Mouse (Mus musculus) colon, adult 2 months (tissue): ENCODE data around the gene Mtfmt. TPM values are rescaled to one million over a fixed set of nuclear protein-coding genes. Genes with fewer than 3 reads are reported as not detected.

ENCODE experiments used
- polyA plus RNA-seq: library from polyadenylated mRNA; depleted of rRNA; stranded (reverse); fragments of >200 nt; gene quantifications from 2 replicates; pipeline ENCODE4 v1.2.3, GENCODE M21; 2012; rRNA removed

Mtfmt gene
- polyA plus RNA-seq = 8.4 and 10.7 TPM in 2 replicates

DNA sequence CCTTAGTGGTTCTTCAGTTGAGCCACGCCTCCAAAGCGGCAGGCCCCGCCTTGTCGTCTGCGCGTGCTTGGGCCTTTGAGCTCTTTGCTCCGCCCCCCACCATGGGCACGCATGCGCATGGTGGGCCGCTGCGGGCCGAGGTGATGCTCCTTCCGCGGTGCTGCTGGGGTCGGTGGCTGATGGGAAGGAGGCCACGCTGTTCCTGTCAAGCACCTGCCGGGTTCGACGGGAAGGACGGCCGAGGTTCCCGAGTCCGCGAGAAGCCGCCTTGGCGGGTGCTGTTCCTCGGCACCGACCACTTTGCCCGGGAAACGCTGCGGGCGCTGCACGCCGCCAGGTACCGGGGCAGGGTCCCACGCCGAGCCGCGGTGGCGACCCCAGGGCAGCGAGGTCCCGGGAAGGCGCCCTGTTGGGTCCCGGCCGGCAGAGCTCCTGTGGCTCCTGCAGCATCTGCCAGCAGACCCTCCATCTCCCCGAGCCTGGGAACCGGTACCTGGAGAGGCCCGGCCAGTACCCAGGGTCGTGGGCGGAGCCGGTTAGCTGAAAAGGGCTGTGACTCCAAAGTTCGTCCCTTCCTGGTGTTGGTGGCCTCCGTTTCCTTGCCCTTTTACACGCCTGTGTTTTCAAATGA lies at the start of gene Mtfmt:
TSS of gene Mtfmt (plus strand) at position 112 of the 631 bp plus-strand sequence.

DNA sequence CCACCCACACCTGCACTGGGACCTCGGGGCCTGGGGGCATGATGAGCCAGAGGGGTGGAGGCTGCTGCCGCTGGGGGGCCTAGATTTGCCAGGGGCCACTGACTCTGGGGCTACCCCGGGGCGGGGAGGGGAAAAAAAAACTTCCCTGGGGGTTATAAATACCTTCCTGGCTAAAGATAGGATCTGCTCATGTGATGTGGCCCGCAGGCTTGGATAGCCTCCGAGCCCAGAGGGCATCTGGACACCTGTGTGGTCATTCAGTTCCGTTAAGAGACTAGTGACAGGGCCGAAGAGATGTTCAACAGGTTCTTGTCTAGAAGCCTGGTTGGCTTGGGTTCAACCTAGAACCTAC lies 44.0 kb upstream of the Mtfmt start, which contains the start of gene Kbtbd13:
TSS of gene Kbtbd13 (minus strand) at position 40 of the 352 bp plus-strand sequence.

DNA sequence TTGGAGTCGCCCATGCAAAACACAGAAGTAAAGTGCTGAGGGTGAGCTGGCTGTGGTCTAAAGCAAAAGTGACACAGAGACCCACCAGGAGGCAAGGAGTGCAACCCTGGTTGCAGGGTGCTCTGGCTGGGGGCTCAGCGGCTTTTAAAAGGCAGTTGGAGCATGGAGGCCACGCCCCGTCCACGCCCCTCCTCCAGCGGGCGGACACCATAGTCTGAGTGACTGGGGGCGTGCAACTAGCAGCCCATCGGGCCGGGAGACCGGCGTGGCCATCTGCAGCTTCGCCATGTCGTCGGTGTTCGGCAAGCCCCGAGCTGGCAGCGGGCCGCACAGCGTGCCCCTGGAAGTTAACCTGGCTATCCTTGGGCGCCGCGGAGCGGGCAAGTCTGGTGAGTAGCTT lies 37.3 kb upstream of the Mtfmt start, which contains the start of gene Rasl12:
TSS of gene Rasl12 (plus strand) at position 228 of the 400 bp plus-strand sequence.

DNA sequence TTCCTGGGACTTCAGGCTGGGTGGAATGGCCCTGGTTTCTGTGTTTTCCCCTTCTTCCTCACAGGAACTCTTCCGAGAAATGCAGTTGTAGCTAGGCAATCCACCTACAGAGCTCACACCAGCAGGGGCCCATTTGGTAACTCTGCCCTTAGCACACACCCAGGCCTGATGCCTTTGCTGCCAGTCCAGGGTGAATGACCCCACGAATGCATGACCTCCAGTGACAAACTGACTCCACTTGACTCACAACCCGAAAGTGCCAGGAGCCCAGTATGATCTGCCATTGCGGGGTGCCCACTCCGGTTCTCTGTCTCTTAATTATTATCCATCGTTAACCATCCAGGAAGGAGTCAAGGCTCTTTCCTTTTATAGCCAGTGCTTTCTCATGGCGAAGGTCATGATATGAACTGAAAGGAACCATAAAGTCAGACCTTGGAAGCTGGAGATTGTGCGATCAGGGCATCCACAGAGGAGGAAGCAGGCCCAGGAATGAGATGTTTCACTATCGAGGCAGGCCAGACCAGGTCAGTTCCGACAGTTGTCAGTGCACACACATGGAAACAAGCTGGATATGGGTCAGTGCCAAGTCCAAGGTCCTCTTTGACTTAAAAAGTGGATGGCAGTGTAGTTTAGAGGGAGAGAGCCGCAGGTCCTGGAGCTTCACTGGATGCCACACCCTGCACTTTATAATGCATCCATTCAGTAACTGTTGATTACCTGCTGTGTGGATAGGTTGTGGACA lies 12.7 kb upstream of the Mtfmt start, which contains the start of gene Slc51b:
TSS of gene Slc51b (minus strand) at position 196 of the 742 bp plus-strand sequence.

DNA sequence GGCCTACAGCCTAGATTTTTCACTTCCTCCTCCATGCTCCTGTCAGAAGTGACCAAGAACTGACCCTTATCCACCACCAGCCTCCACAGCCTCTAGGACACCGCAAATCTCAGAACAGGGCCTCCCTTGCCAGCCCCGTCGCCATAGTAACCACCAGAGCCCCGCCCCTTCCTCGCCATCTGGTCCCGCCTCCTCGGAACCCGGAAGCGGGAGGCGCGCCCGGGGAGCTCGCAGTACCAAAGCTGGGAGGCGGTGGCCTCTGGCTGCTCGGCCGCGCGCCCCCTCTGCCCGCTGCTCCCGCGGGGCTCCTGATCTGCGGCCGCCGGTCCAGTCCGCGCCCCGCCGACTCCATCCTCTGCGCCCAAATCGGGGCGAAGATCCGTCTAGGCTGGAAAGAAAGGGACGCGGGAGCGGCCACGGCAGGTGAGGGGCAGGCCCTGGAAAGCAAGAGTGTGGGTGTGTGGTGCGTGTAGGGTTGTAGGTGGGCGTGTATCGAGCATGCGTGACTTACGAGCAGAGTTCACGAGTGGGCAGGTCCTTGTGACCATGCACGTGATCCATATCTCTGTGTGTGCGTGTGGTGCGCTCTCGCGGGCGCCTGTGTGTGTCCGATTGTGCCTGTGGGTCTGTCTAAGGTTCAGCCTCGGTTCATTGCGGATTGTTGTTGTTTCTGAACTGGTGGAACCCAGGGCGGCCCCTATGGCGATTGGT lies 25.3 kb downstream of the Mtfmt start, which contains the start of gene Spg21:
TSS of gene Spg21 (plus strand) at position 216 of the 711 bp plus-strand sequence.

Other genes starting within 250 kb of the Mtfmt start
- gene Parp16, start 240.4 kb upstream of the Mtfmt start, polyA plus RNA-seq = 13.5 and 16.8 TPM in 2 replicates
- gene Cilp, start 170.6 kb upstream of the Mtfmt start, polyA plus RNA-seq = 8.3 and 10.1 TPM in 2 replicates
- 7.6 and 10.6 TPM in 2 replicates for gene Clpx, start 141.5 kb upstream of the Mtfmt start, polyA plus RNA-seq
- gene Pdcd7, start 89.7 kb upstream of the Mtfmt start, polyA plus RNA-seq = 11.4 and 14.9 TPM in 2 replicates
- gene Ubap1l, start 74.7 kb upstream of the Mtfmt start, polyA plus RNA-seq = 0.31 and 0.57 TPM in 2 replicates
- 1.3 and 2.0 TPM in 2 replicates for gene Kbtbd13, start 44.1 kb upstream of the Mtfmt start, polyA plus RNA-seq
- 6.4 and 8.7 TPM in 2 replicates for gene Rasl12, start 37.3 kb upstream of the Mtfmt start, polyA plus RNA-seq
- 2.3 and 2.7 TPM in 2 replicates for gene Slc51b, start 12.8 kb upstream of the Mtfmt start, polyA plus RNA-seq
- 11.5 and 12.6 TPM in 2 replicates for gene Spg21, start 25.2 kb downstream of the Mtfmt start, polyA plus RNA-seq
- gene Ankdd1a, start 84.4 kb downstream of the Mtfmt start, polyA plus RNA-seq = not detected in 2 replicates
- 13.8 and 17.2 TPM in 2 replicates for gene Plekho2, start 144.3 kb downstream of the Mtfmt start, polyA plus RNA-seq
- 3.1 and 4.6 TPM in 2 replicates for gene Pif1, start 151.4 kb downstream of the Mtfmt start, polyA plus RNA-seq
- gene Rbpms2, start 193.9 kb downstream of the Mtfmt start, polyA plus RNA-seq = 45.0 and 57.6 TPM in 2 replicates
- gene Oaz2, start 232.2 kb downstream of the Mtfmt start, polyA plus RNA-seq = 82.2 and 94.7 TPM in 2 replicates